Mouse (Mus musculus) testis, postnatal 14 days (tissue): Measurements from ENCODE around the gene Fance.

Source experiments
- DNase-seq: peaks from one replicate; pipeline ENCODE4 v3.0.0; 2021; ENCODE audit warnings: low spot score

Gene Fance

GRCm38 (mm10) chr17:28313212-28313879 is at the start of gene Fance:
Fance (plus strand) TSS chr17:28313519.
- peak; percentile 97 for DNase-seq

DNA sequence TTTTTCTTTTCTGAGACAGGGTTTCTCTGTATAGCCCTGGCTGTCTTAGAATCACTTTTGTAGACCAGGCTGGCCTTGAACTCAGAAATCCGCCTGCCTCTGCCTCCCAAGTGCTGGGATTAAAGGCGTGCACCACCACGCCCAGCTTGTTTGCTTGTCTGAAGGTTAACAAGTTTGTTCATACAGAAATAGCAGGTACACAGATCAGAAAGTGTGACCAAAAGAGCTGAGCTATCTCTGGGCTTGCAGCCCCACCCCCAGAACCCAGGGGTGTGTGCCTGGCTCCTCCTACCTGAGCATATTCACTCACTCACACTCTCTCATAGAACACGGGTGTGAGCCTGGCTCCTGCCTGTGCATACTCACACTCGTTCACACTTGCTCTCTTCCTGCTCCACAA is 46.1 kb upstream of the Fance start:
- no peak for DNase-seq

GRCm38 (mm10) chr17:28270165-28270564 is 43.2 kb upstream of the Fance start:
- no peak for DNase-seq

DNA sequence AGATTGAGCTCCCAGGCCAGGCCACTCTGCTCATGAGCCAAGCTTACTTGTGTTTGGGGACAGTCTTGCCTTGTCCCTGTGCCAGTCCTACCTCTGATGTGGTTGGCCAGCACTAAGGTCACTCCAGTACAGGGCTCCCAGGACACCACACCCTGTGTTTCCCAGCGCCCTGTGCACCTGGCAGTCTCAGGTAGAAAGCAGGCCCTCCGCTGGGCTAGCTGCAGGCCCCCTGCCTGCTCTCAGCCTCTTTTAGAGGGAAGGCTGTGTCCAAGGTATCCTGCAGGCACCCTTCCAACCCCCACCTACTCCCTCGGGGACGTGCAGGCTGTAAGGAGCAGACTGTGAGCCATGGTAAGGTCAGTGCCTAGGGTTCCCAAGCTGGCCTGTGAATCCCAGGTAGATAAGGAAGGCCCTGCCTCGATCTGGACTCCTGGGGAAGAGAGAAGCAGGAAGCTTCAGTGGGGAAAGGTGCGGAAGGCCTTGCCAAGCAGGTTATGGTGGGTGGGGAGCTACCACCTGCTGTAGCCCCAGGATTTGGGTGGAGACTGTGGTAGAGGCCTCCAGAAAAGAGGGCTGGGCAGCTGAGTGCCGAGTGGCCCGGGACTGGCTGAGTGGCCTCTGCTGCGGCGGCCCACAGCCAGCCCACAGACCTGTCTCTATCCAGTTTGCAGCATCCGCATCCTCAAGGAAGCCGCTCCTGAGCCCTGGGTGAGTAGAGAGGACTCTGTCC is 41.6 kb upstream of the Fance start:
- no peak for DNase-seq

GRCm38 (mm10) chr17:28272281-28272680 is 41.0 kb upstream of the Fance start:
- peak; percentile 59 for DNase-seq

GRCm38 (mm10) chr17:28272837-28273236 is 40.5 kb upstream of the Fance start:
- DNase-seq, result no peak

DNA sequence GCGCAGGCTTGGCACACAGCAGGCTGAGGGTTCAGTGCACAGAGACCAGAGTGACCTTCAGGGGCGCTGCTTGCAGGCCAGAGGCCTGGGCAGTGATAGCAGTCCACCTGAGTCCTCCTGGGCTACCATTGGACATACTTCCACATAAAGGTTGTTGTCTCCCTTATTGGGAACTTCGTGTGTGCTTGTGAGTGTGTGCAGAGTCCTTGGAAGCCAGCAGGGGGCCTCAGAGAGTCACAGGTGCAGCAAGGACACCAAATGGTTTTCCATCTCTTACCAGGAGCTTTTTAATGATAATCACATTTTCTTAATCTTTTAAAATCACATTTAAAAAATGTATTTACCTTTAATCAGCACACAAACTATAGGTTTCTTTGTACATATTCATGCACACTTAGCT is 38.6 kb upstream of the Fance start:
- DNase-seq, result no peak

GRCm38 (mm10) chr17:28277226-28277625 is 36.1 kb upstream of the Fance start:
- DNase-seq, result no peak

- DNase-seq, result no peak
These were observed 35.6 kb upstream of the Fance start for GRCm38 (mm10) chr17:28277721-28278120.

GRCm38 (mm10) chr17:28278156-28278555 is 35.2 kb upstream of the Fance start:
- no peak for DNase-seq

GRCm38 (mm10) chr17:28279236-28279635 is 34.1 kb upstream of the Fance start:
- no peak for DNase-seq

GRCm38 (mm10) chr17:28279780-28280422 is 33.4 kb upstream of the Fance start:
- DNase-seq, result no peak

DNA sequence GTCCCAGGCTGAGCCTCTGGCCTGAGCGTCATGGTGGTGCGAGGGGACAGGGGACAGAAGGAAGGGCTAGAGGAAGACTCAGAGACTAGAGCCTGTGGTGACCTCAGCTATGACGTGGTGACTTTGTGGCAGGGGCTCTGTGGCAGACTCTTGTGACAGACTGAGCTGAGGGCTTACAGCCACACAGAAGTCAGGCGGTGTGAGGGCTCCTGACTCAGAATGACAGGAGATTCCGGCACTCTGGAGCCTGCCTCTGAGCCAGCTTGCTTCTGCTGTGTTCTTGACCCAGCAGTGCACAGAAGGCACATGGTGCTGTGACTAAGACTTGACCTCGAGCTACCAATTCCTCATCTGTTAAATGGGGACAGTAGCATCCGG is 32.9 kb upstream of the Fance start:
- DNase-seq, result no peak

- DNase-seq, result no peak
These were observed 32.4 kb upstream of the Fance start for GRCm38 (mm10) chr17:28280831-28281377.

GRCm38 (mm10) chr17:28281866-28282441 is 31.4 kb upstream of the Fance start:
- no peak for DNase-seq

- DNase-seq, result no peak
These were observed 30.1 kb upstream of the Fance start for GRCm38 (mm10) chr17:28283199-28283598.

GRCm38 (mm10) chr17:28286133-28286532 is 27.2 kb upstream of the Fance start:
- no peak for DNase-seq

DNA sequence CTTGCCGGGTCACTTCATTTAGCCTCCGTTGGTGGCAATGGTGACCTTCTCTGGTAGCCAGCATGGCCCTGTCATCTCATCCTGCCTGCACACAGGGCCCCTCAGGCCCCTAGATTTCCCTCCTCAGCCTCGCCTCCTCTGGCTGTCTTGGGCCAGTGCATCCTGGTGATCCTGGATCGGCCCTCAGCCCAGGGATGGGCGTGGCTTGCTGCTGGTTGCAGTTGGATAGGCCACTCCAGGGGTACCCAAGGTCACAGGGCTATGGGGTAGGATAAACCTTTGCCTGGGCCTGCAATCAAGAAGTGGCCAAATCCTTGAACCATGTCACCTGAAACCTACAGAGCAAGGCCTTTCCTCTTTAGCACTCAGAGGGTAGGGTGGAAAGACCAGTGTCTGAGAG is 26.4 kb upstream of the Fance start:
- no peak for DNase-seq

DNA sequence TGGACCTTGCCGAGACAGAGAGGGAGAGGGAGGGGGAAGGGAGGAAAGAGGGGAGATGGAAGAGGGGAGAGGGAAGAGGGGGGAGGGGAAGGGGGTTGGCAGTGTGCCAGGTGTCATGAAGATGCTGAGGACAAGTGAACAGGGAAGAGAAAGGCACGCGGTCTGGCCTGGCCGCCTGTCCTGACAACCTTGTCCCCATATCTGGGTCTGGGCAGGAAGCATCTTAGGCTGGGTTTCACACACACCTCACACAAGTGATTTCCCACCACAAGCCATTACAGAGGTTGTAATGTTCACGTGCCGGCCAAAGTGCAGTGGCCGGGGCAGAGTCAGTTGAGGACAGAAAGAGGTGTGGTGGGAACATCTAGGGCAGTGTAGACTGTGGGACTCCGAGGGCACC is 25.7 kb upstream of the Fance start:
- no peak for DNase-seq

GRCm38 (mm10) chr17:28287980-28288379 is 25.3 kb upstream of the Fance start:
- DNase-seq, result no peak

GRCm38 (mm10) chr17:28290262-28290661 is 23.1 kb upstream of the Fance start:
- DNase-seq, result no peak

GRCm38 (mm10) chr17:28290671-28291070 is 22.6 kb upstream of the Fance start:
- DNase-seq, result no peak

DNA sequence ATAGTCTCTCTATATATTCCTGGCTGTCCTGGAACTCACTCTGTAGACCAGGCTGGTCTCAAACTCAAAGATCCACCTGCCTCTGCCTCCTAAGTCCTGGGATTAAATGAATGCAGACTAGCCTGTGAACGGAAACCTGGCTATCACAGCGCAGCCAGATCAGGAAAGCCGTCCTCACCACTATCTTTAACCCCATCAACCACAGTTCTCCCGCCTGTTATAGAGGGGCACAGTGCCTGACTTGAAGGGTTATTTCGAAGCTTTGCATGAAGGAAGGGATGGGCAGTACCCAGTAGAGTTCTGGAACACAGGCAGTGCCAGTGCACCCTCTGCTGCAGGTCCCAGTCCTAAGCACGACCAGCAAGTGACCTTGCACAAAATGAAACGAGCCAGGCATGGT is 22.0 kb upstream of the Fance start:
- no peak for DNase-seq
